Mouse (Mus musculus) frontal cortex, postnatal 36 days (tissue): ENCODE measurements at regions not wholly inside any gene's neighbourhood (a gene's known extent, or its start where the extent isn't known, plus 50 kb on each side); places are given as distances from the start of the nearest gene placed in this dataset.
"Not testable (repeated sequence)": the region's sequence is repeated elsewhere in the genome, so short reads cannot be mapped to it uniquely, and the experiment has no call there.

Source experiments
- DNase-seq, 2 experiments: peaks; one replicate each; pipeline ENCODE4 v3.0.0; 2022; ENCODE audit warnings: low spot score in 2 of 2

- DNase-seq, result no peak
Measured at GRCm38 (mm10) chr13:52268279-52268678, 262.8 kb downstream of the Diras2 start.

GRCm38 (mm10) chr13:52273502-52274246 is 257.4 kb downstream of the Diras2 start:
- DNase-seq, result peak; percentile 57 to 75

GRCm38 (mm10) chr13:52275196-52275595 is 255.9 kb downstream of the Diras2 start:
- peak in 1 of 2 experiments; percentile 46 for DNase-seq

- DNase-seq, result peak in 1 of 2 experiments; percentile 52
Measured at GRCm38 (mm10) chr13:52275675-52276074, 255.4 kb downstream of the Diras2 start.

- DNase-seq, result no peak
Measured at GRCm38 (mm10) chr13:52277195-52277594, 253.9 kb downstream of the Diras2 start.

- DNase-seq, result no peak
Measured at GRCm38 (mm10) chr13:52278831-52279230, 252.2 kb downstream of the Diras2 start.

GRCm38 (mm10) chr13:52279281-52279969 is 251.7 kb downstream of the Diras2 start:
- DNase-seq, result no peak

GRCm38 (mm10) chr13:52279970-52280348 is 251.1 kb downstream of the Diras2 start:
- no peak for DNase-seq

GRCm38 (mm10) chr13:52281271-52281670 is 249.8 kb downstream of the Diras2 start:
- no peak for DNase-seq

GRCm38 (mm10) chr13:52282500-52282899 is 248.6 kb downstream of the Diras2 start:
- peak; percentile 39 to 72 for DNase-seq

- no peak for DNase-seq
Measured at GRCm38 (mm10) chr13:52283456-52283855, 247.6 kb downstream of the Diras2 start.

- DNase-seq, result no peak
Measured at GRCm38 (mm10) chr13:52284026-52284801, 246.9 kb downstream of the Diras2 start.

- no peak for DNase-seq
Measured at GRCm38 (mm10) chr13:52288400-52288799, 242.7 kb downstream of the Diras2 start.

GRCm38 (mm10) chr13:52295847-52296246 is 235.2 kb downstream of the Diras2 start:
- DNase-seq, result no peak

- no peak for DNase-seq
Measured at GRCm38 (mm10) chr13:52296541-52297276, 234.4 kb downstream of the Diras2 start.

GRCm38 (mm10) chr13:52297277-52297623 is 233.8 kb downstream of the Diras2 start:
- no peak for DNase-seq

GRCm38 (mm10) chr13:52298362-52298761 is 232.7 kb downstream of the Diras2 start:
- DNase-seq, result no peak

GRCm38 (mm10) chr13:52305328-52305727 is 225.8 kb downstream of the Diras2 start:
- not testable (repeated sequence) for DNase-seq

- peak; percentile 49 to 52 for DNase-seq
Measured at GRCm38 (mm10) chr13:52306783-52307440, 224.2 kb downstream of the Diras2 start.

- no peak for DNase-seq
Measured at GRCm38 (mm10) chr13:52310954-52311353, 220.1 kb downstream of the Diras2 start.

- DNase-seq, result no peak
Measured at GRCm38 (mm10) chr13:52318276-52318675, 212.8 kb downstream of the Diras2 start.
